Mouse (Mus musculus) embryonic facial prominence, embryonic 14.5 days (tissue): ENCODE measurements at regions not wholly inside any gene's neighbourhood (a gene's known extent, or its start where the extent isn't known, plus 50 kb on each side); places are given as distances from the start of the nearest gene placed in this dataset.

ENCODE experiments used
- ATAC-seq: fragments of 200-750 bp; cut with Nextera tagmentation; 2 replicates; pipeline ENCODE4 v1.8.0; 2017; ENCODE audit warnings: low read depth, moderate number of reproducible peaks, moderate TSS enrichment
- DNase-seq: peaks from one replicate; pipeline ENCODE4 v3.0.0-alpha.2; 2015; ENCODE audit warnings: low spot score
- H3K27ac ChIP-seq: fragments of 300-500 bp; sonication (generic); replicated peaks from 2 replicates; pipeline ENCODE4 v1.5.1; 2014; ENCODE audit warnings: low read depth, mild to moderate bottlenecking, low read length, moderate library complexity
- H3K27me3 ChIP-seq: fragments of 300-500 bp; sonication (generic); replicated peaks from 2 replicates; pipeline ENCODE4 v1.6.1; 2014; ENCODE audit warnings: low read length; ENCODE audit not compliant: control insufficient read depth, insufficient read depth
- H3K36me3 ChIP-seq: fragments of 300-500 bp; sonication (generic); 2 replicates; pipeline ENCODE4 v1.6.1; 2014; ENCODE audit warnings: low read length, mixed read lengths; ENCODE audit not compliant: control insufficient read depth, insufficient read depth
- H3K4me1 ChIP-seq: fragments of 300-500 bp; sonication (generic); 2 replicates; pipeline ENCODE4 v1.6.1; 2014; ENCODE audit warnings: antibody characterized with exemption, low read length; ENCODE audit not compliant: control insufficient read depth, insufficient read depth
- H3K4me2 ChIP-seq: fragments of 300-500 bp; sonication (generic); 2 replicates; pipeline ENCODE4 v1.6.1; 2014; ENCODE audit warnings: low read depth, mild to moderate bottlenecking, low read length, moderate library complexity, mixed read lengths
- H3K4me3 ChIP-seq: fragments of 300-500 bp; sonication (generic); 2 replicates; pipeline ENCODE4 v1.5.1; 2014; ENCODE audit warnings: low read depth, mild to moderate bottlenecking, low read length
- H3K9ac ChIP-seq: fragments of 300-500 bp; sonication (generic); 2 replicates; pipeline ENCODE4 v1.6.1; 2014; ENCODE audit warnings: low read depth, mild to moderate bottlenecking, low read length, moderate library complexity, mixed read lengths
- H3K9me3 ChIP-seq: fragments of 300-500 bp; sonication (generic); 2 replicates; pipeline ENCODE4 v1.6.1; 2016; ENCODE audit warnings: low read length; ENCODE audit not compliant: control insufficient read depth
- WGBS: fragments of 180-500 bp; shearing (Covaris S2); extraction: QIAGEN DNeasy Blood & Tissue Kit; methylation state at CpG from one replicate; pipeline ENCODE4 v1.1.7; 2014; 5-methylcytosine and 5-hydroxymethylcytosine counted together

GRCm38 (mm10) chr6:95905057-95905456 is 186.5 kb upstream of the Suclg2 start:
- DNase-seq (no peak), ATAC-seq (no peak)
- no peak overlapping the region for H3K27ac ChIP-seq
- no peak overlapping the region for H3K9ac ChIP-seq
- H3K27me3 ChIP-seq, result no peaks in the 10 kb centered on the region
- no peaks in the 10 kb centered on the region for H3K36me3 ChIP-seq
- H3K4me3 ChIP-seq, result no peak overlapping the region
- WGBS, result 79% methylated on average over 8 of the region's 8 CpGs
- H3K4me2 ChIP-seq, result no peak overlapping the region
- no peaks in the 10 kb centered on the region for H3K4me1 ChIP-seq
- H3K9me3 ChIP-seq, result no peaks in the 10 kb centered on the region

DNA sequence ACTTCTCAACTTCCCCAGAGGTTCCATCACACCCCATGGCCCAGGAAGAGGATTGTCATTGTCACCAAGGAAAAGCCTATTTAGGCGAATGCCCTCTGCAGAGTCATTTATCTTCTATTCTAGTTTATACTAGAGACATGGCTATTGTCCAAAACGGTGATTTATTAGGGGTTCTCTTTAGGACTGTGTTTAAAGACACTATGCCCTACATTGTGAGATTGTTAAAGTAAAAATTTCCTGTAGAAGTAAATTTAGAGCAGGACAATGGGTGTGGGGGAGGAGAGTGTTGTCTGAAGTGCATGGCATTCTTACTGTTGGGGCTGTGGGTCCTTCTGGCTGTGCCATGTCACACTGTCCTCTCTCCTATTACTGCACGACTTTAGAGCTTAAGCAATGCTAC is 191.2 kb upstream of the Fam19a1 start:
- Histone ChIP-seq H3K9me3 (no peaks in the 10 kb centered on the region), H3K9ac (no peak overlapping the region), H3K27ac (no peak overlapping the region), H3K4me3 (no peak overlapping the region), H3K4me1 (no peaks in the 10 kb centered on the region), H3K4me2 (no peak overlapping the region), H3K36me3 (no peaks in the 10 kb centered on the region), H3K27me3 (no peaks in the 10 kb centered on the region)
- WGBS, result 72% methylated on average over 3 of the region's 3 CpGs
- ATAC-seq (no peak), DNase-seq (no peak)

GRCm38 (mm10) chr6:95934561-95934960 is 178.4 kb upstream of the Fam19a1 start:
- no peaks in the 10 kb centered on the region for H3K36me3 ChIP-seq
- WGBS, result 62% methylated on average over 1 of the region's 1 CpGs
- ATAC-seq (no peak), DNase-seq (no peak)
- H3K4me2 ChIP-seq, result no peak overlapping the region
- H3K4me1 ChIP-seq, result no peaks in the 10 kb centered on the region
- H3K27me3 ChIP-seq, result no peaks in the 10 kb centered on the region
- H3K9me3 ChIP-seq, result no peaks in the 10 kb centered on the region
- H3K27ac ChIP-seq, result no peak overlapping the region
- no peak overlapping the region for H3K4me3 ChIP-seq
- no peak overlapping the region for H3K9ac ChIP-seq

DNA sequence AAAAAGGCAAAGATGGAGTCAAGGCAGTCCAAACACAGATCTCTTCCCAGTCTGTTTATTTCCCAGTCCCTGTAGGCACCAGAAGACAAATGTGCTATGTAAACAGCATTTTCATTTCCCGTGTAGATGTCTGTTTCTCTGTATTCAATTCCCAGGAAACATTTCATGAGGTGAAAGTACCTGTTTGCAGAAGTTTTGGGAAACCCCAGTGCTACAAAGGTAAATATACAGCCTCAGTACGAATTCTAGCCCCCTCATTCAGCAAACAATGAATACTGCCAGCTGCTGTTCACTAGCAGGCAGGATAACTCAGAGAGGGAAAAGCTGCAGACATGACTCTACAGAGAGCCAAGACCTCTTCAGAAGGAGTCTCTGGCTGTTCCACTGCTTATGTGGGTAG is 176.4 kb upstream of the Fam19a1 start:
- ATAC-seq, result no peak
- Histone ChIP-seq H3K9ac (no peak overlapping the region), H3K4me3 (no peak overlapping the region), H3K27me3 (no peaks in the 10 kb centered on the region), H3K4me1 (no peaks in the 10 kb centered on the region), H3K9me3 (no peaks in the 10 kb centered on the region), H3K36me3 (no peaks in the 10 kb centered on the region), H3K4me2 (no peak overlapping the region), H3K27ac (no peak overlapping the region)
- 42% methylated on average over 2 of the region's 2 CpGs for WGBS
- peak; percentile 6 for DNase-seq

GRCm38 (mm10) chr6:95939052-95939451 is 173.9 kb upstream of the Fam19a1 start:
- ATAC-seq, result no peak
- WGBS, result 80% methylated on average over 4 of the region's 4 CpGs
- H3K9ac ChIP-seq, result no peak overlapping the region
- no peaks in the 10 kb centered on the region for H3K4me1 ChIP-seq
- no peak for DNase-seq
- no peaks in the 10 kb centered on the region for H3K27me3 ChIP-seq
- H3K9me3 ChIP-seq, result no peaks in the 10 kb centered on the region
- H3K4me3 ChIP-seq, result no peak overlapping the region
- no peaks in the 10 kb centered on the region for H3K36me3 ChIP-seq
- H3K4me2 ChIP-seq, result no peak overlapping the region
- no peak overlapping the region for H3K27ac ChIP-seq

GRCm38 (mm10) chr6:95960745-95961144 is 152.2 kb upstream of the Fam19a1 start:
- no peak overlapping the region for H3K9ac ChIP-seq
- WGBS, result 93% methylated on average over 1 of the region's 1 CpGs
- no peak overlapping the region for H3K4me2 ChIP-seq
- H3K4me1 ChIP-seq, result no peaks in the 10 kb centered on the region
- H3K36me3 ChIP-seq, result no peaks in the 10 kb centered on the region
- no peaks in the 10 kb centered on the region for H3K27me3 ChIP-seq
- H3K9me3 ChIP-seq, result no peaks in the 10 kb centered on the region
- ATAC-seq (no peak), DNase-seq (no peak)
- no peak overlapping the region for H3K27ac ChIP-seq
- no peak overlapping the region for H3K4me3 ChIP-seq

GRCm38 (mm10) chr6:95966231-95966630 is 146.7 kb upstream of the Fam19a1 start:
- ATAC-seq (no peak), DNase-seq (no peak)
- H3K9me3 ChIP-seq, result no peaks in the 10 kb centered on the region
- H3K4me2 ChIP-seq, result no peak overlapping the region
- no peak overlapping the region for H3K4me3 ChIP-seq
- H3K36me3 ChIP-seq, result no peaks in the 10 kb centered on the region
- H3K4me1 ChIP-seq, result no peaks in the 10 kb centered on the region
- WGBS, result 73% methylated on average over 2 of the region's 2 CpGs
- H3K27me3 ChIP-seq, result no peaks in the 10 kb centered on the region
- no peak overlapping the region for H3K27ac ChIP-seq
- no peak overlapping the region for H3K9ac ChIP-seq

GRCm38 (mm10) chr6:95975994-95976393 is 137.0 kb upstream of the Fam19a1 start:
- 83% methylated on average over 2 of the region's 2 CpGs for WGBS
- no peak overlapping the region for H3K27ac ChIP-seq

DNA sequence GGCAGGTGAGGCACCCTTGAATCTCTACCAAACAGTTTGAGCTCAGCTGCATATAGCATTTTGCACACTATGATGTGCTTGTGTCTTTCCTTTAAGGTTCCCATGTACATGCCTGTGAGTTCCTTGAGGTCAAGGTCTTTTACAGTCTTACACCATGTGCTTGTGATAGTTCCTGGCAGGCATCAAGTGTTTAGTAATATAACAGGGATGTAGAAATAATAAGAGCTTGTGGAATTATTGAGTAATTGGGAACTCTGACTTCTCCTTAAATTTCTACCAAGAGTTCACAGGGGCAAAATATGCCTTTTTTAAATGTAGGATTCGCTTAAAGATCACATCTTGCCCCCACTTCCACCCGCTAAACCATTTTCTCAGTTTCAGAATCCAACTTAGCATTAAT is 115.9 kb upstream of the Fam19a1 start:
- no peaks in the 10 kb centered on the region for H3K9me3 ChIP-seq
- H3K27ac ChIP-seq, result no peak overlapping the region
- ATAC-seq (no peak), DNase-seq (no peak)
- H3K27me3 ChIP-seq, result no peaks in the 10 kb centered on the region
- WGBS, result 84% methylated on average over 2 of the region's 2 CpGs
- H3K4me3 ChIP-seq, result no peak overlapping the region
- no peaks in the 10 kb centered on the region for H3K4me1 ChIP-seq
- H3K36me3 ChIP-seq, result no peaks in the 10 kb centered on the region
- no peak overlapping the region for H3K9ac ChIP-seq
- H3K4me2 ChIP-seq, result no peak overlapping the region

More at GRCm38 (mm10) chr6:95975994-95976393, 137.0 kb upstream of the Fam19a1 start:
- ATAC-seq (no peak), DNase-seq (no peak)
- Histone ChIP-seq H3K9me3 (no peaks in the 10 kb centered on the region), H3K4me2 (no peak overlapping the region), H3K36me3 (no peaks in the 10 kb centered on the region), H3K4me1 (no peaks in the 10 kb centered on the region), H3K4me3 (no peak overlapping the region), H3K27me3 (no peaks in the 10 kb centered on the region), H3K9ac (no peak overlapping the region)
